Mouse (Mus musculus) midbrain, embryonic 16.5 days (tissue): Measurements from ENCODE around the gene Cacng6. TPM values are rescaled to one million over a fixed set of nuclear protein-coding genes. Genes with fewer than 3 reads are reported as not detected.

ENCODE experiments used
- ATAC-seq: fragments of 200-750 bp; cut with Nextera tagmentation; 2 replicates; pipeline ENCODE4 v1.8.0; 2017; ENCODE audit warnings: moderate TSS enrichment
- H3K27ac ChIP-seq: fragments of 300-500 bp; sonication (generic); 2 replicates; pipeline ENCODE4 v1.5.1; 2014; ENCODE audit warnings: mild to moderate bottlenecking, low read length, mixed read lengths
- H3K27me3 ChIP-seq: fragments of 300-500 bp; sonication (generic); 2 replicates; pipeline ENCODE4 v1.6.1; 2014; ENCODE audit warnings: low read depth, low read length, mixed read lengths; ENCODE audit not compliant: control insufficient read depth, insufficient read depth
- H3K36me3 ChIP-seq: fragments of 300-500 bp; sonication (generic); 2 replicates; pipeline ENCODE4 v1.6.1; 2014; ENCODE audit warnings: mild to moderate bottlenecking, low read length, moderate library complexity, mixed read lengths; ENCODE audit not compliant: control insufficient read depth, insufficient read depth
- H3K4me1 ChIP-seq: fragments of 300-500 bp; sonication (generic); 2 replicates; pipeline ENCODE4 v1.6.1; 2014; ENCODE audit warnings: mild to moderate bottlenecking, low read length, mixed read lengths; ENCODE audit not compliant: control insufficient read depth, insufficient read depth
- H3K4me2 ChIP-seq: fragments of 300-500 bp; sonication (generic); 2 replicates; pipeline ENCODE4 v1.6.1; 2014; ENCODE audit warnings: mild to moderate bottlenecking, low read length, mixed read lengths
- H3K4me3 ChIP-seq: fragments of 300-500 bp; sonication (generic); 2 replicates; pipeline ENCODE4 v1.5.1; 2014; ENCODE audit warnings: low read depth, mild to moderate bottlenecking, low read length, moderate library complexity, mixed read lengths
- H3K9ac ChIP-seq: fragments of 300-500 bp; sonication (generic); 2 replicates; pipeline ENCODE4 v1.6.1; 2014; ENCODE audit warnings: low read depth, low read length, mixed read lengths
- H3K9me3 ChIP-seq: fragments of 300-500 bp; sonication (generic); replicated peaks from 2 replicates; pipeline ENCODE4 v1.6.1; 2014; ENCODE audit warnings: mild to moderate bottlenecking, low read length, mixed read lengths; ENCODE audit not compliant: control insufficient read depth, poor library complexity, severe bottlenecking
- WGBS: fragments of 180-500 bp; shearing (Covaris S2); extraction: QIAGEN DNeasy Blood & Tissue Kit; methylation state at CpG from one replicate; pipeline ENCODE4 v1.1.7; 2014; 5-methylcytosine and 5-hydroxymethylcytosine counted together
- polyA plus RNA-seq: library from polyadenylated mRNA; unstranded; fragments of >200 nt; fragmentation: Nextera tagmentation; extraction: Ambion mirVana; gene quantifications from 2 replicates; pipeline ENCODE4 v1.2.1, GENCODE M21; 2015

Gene Cacng6
- polyA plus RNA-seq, 1 experiment from 2014 or later: not detected

GRCm38 (mm10) chr7:3425141-3425540 lies 1.1 kb downstream of the Cacng6 start:
- Histone ChIP-seq H3K4me1 (peaks cover 5% of the 10 kb centered on the region), H3K36me3 (no peaks in the 10 kb centered on the region), H3K9me3 (no peaks in the 10 kb centered on the region), H3K27me3 (peaks cover 33% of the 10 kb centered on the region), H3K4me3 (no peak overlapping the region), H3K4me2 (no peak overlapping the region), H3K27ac (no peak overlapping the region), H3K9ac (no peak overlapping the region)
- no peak for ATAC-seq
- 85% methylated on average over 5 of the region's 5 CpGs for WGBS

- no peak for ATAC-seq
- WGBS: 83% methylated on average over 6 of the region's 6 CpGs
- Histone ChIP-seq H3K9me3 (no peaks in the 10 kb centered on the region), H3K27ac (no peak overlapping the region), H3K4me2 (no peak overlapping the region), H3K9ac (no peak overlapping the region), H3K4me3 (no peak overlapping the region), H3K27me3 (peaks cover under 1% of the 10 kb centered on the region), H3K36me3 (no peaks in the 10 kb centered on the region), H3K4me1 (no peaks in the 10 kb centered on the region)
Observed at GRCm38 (mm10) chr7:3430161-3430560, 6.2 kb downstream of the Cacng6 start.

GRCm38 (mm10) chr7:3432066-3432465 lies 8.1 kb downstream of the Cacng6 start:
- no peak for ATAC-seq
- 97% methylated on average over 1 of the region's 1 CpGs for WGBS
- H3K9me3 ChIP-seq: no peaks in the 10 kb centered on the region
- no peaks in the 10 kb centered on the region for H3K36me3 ChIP-seq
- H3K27ac ChIP-seq: no peak overlapping the region
- no peaks in the 10 kb centered on the region for H3K4me1 ChIP-seq
- no peak overlapping the region for H3K4me2 ChIP-seq
- no peak overlapping the region for H3K9ac ChIP-seq
- H3K4me3 ChIP-seq: no peak overlapping the region
- no peaks in the 10 kb centered on the region for H3K27me3 ChIP-seq

- Histone ChIP-seq H3K27me3 (no peaks in the 10 kb centered on the region), H3K9ac (no peak overlapping the region), H3K4me2 (no peak overlapping the region), H3K9me3 (no peaks in the 10 kb centered on the region), H3K4me3 (no peak overlapping the region), H3K36me3 (no peaks in the 10 kb centered on the region), H3K4me1 (no peaks in the 10 kb centered on the region; the same call in 1 of the 2 replicates), H3K27ac (no peak overlapping the region)
- WGBS: 46% methylated on average over 5 of the region's 5 CpGs
- ATAC-seq: no peak
Observed at GRCm38 (mm10) chr7:3437941-3438340, 13.9 kb downstream of the Cacng6 start.

DNA sequence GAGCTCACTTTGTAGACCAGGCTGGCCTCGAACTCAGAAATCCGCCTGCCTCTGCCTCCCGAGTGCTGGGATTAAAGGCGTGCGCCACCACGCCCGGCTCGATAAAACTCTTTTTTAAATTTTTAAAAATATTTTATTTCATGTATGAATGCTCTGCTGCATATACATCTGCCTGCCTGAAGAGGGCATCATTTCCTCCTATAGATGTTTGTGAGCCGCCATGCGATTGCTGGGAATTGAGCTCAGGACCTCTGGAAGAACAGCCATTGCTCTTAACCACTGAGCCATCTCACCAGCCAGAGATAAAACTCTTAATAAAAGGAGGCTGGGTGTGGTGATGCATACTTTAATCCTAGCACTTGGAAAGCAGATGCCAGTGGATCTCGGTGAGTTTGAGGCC lies 16.0 kb downstream of the Cacng6 start:
- 88% methylated on average over 11 of the region's 11 CpGs for WGBS
- H3K4me1 ChIP-seq: no peaks in the 10 kb centered on the region; the same call in 1 of the 2 replicates
- no peaks in the 10 kb centered on the region for H3K36me3 ChIP-seq
- H3K4me3 ChIP-seq: no peak overlapping the region
- no peaks in the 10 kb centered on the region for H3K27me3 ChIP-seq
- no peak overlapping the region for H3K27ac ChIP-seq
- no peaks in the 10 kb centered on the region for H3K9me3 ChIP-seq
- H3K9ac ChIP-seq: no peak overlapping the region
- no peak overlapping the region for H3K4me2 ChIP-seq
- no peak for ATAC-seq

- no peak overlapping the region for H3K4me2 ChIP-seq
- H3K9me3 ChIP-seq: no peaks in the 10 kb centered on the region
- H3K4me3 ChIP-seq: no peak overlapping the region
- no peaks in the 10 kb centered on the region; the same call in 1 of the 2 replicates for H3K4me1 ChIP-seq
- no peaks in the 10 kb centered on the region for H3K27me3 ChIP-seq
- H3K36me3 ChIP-seq: no peaks in the 10 kb centered on the region
- no peak overlapping the region for H3K27ac ChIP-seq
- H3K9ac ChIP-seq: no peak overlapping the region
- ATAC-seq: no peak
- WGBS: 52% methylated on average over 8 of the region's 8 CpGs
Observed at GRCm38 (mm10) chr7:3440526-3440925, 16.5 kb downstream of the Cacng6 start.

DNA sequence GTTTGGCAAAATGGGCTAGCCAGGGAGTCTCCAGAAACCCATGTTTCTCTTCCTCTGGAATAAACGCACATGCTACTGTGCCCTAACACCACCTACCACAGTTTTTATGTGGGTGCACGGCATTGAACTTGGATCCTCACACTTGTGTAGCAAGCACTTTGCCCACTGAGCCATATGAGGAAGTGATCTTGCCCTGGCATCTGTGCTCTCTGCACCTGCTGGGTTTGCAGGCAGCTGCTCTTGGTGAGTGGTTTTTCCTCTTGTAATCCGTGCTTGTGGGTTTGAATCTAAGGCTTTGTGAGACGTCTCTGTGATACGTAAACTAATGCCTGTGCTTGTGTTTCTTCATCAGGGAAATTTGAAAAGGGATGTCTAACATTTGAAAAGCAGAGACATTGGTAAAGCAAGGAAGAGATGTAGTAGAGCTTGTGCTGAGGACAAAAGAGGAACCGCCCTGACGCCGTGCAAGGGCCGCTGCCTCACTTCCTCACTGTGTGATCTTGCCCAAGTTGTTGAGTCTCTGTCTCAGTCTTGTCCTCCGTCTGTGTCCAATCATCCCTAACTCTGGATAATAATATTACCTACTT lies 18.6 kb downstream of the Cacng6 start:
- Histone ChIP-seq H3K36me3 (no peaks in the 10 kb centered on the region), H3K4me1 (no peaks in the 10 kb centered on the region; the same call in 1 of the 2 replicates), H3K9me3 (no peaks in the 10 kb centered on the region), H3K27ac (no peak overlapping the region), H3K4me3 (no peak overlapping the region), H3K27me3 (no peaks in the 10 kb centered on the region), H3K9ac (no peak overlapping the region), H3K4me2 (no peak overlapping the region)
- 84% methylated on average over 10 of the region's 10 CpGs for WGBS
- no peak for ATAC-seq

GRCm38 (mm10) chr7:3444678-3445077 lies 20.7 kb downstream of the Cacng6 start:
- H3K27ac ChIP-seq: no peak overlapping the region
- H3K27me3 ChIP-seq: no peaks in the 10 kb centered on the region
- H3K9me3 ChIP-seq: no peaks in the 10 kb centered on the region
- H3K4me2 ChIP-seq: no peak overlapping the region
- no peak overlapping the region for H3K9ac ChIP-seq
- ATAC-seq: no peak
- H3K4me1 ChIP-seq: no peaks in the 10 kb centered on the region
- no peak overlapping the region for H3K4me3 ChIP-seq
- H3K36me3 ChIP-seq: no peaks in the 10 kb centered on the region
- WGBS: 86% methylated on average over 3 of the region's 3 CpGs

GRCm38 (mm10) chr7:3446584-3446983 lies 22.6 kb downstream of the Cacng6 start:
- no peaks in the 10 kb centered on the region for H3K9me3 ChIP-seq
- no peaks in the 10 kb centered on the region for H3K36me3 ChIP-seq
- H3K27ac ChIP-seq: no peak overlapping the region
- no peaks in the 10 kb centered on the region for H3K4me1 ChIP-seq
- H3K4me2 ChIP-seq: no peak overlapping the region
- no peak overlapping the region for H3K9ac ChIP-seq
- no peak overlapping the region for H3K4me3 ChIP-seq
- WGBS: 86% methylated on average over 3 of the region's 3 CpGs
- H3K27me3 ChIP-seq: no peaks in the 10 kb centered on the region
- no peak for ATAC-seq
